Mouse (Mus musculus): ENCODE results near the gene Xrcc6.

GRCm38 (mm10) chr15:81955414-81955813 lies 32.2 kb upstream of the Xrcc6 start:
- TF ChIP-seq CTCF (IDR thresholded peaks at IDR 0.05; ENCODE audit: borderline replicate concordance, insufficient read depth, low read length) = no peak
- no peak for TF ChIP-seq POLR2A (IDR thresholded peaks at IDR 0.05; ENCODE audit: low read depth, low read length)

Data from embryonic fibroblast, embryonic 13.5 days (primary cell).